Mouse (Mus musculus) liver, embryonic 14.5 days (tissue): ENCODE data around the gene Zfyve26.

ENCODE experiments used
- CTCF ChIP-seq: IDR thresholded peaks from 2 replicates; pipeline ENCODE4 v1.5.1; 2016; ENCODE audit warnings: antibody characterized with exemption, low read depth, control low read depth
- EP300 ChIP-seq: IDR thresholded peaks from 2 replicates; pipeline ENCODE4 v1.6.1; 2016; ENCODE audit warnings: antibody characterized with exemption, low read depth

- TF ChIP-seq EP300 = no peak
- TF ChIP-seq CTCF = no peak
These were observed 42.7 kb upstream of the Zfyve26 start for GRCm38 (mm10) chr12:79338791-79339190.
